Mouse (Mus musculus) left cerebral cortex, adult 18-20 months (tissue): Measurements from ENCODE around the gene Sapcd1. TPM values are rescaled to one million over a fixed set of nuclear protein-coding genes. Genes with fewer than 3 reads are reported as not detected.
A peak's percentile ranks its signal among the peaks of the same experiment; 100 is the strongest.

ENCODE experiments used
- DNase-seq, 2 experiments: peaks; one replicate each; pipeline ENCODE4 v3.0.0; 2021 to 2022; ENCODE audit warnings: low spot score in 2 of 2, mixed read lengths in 1 of 2
- total RNA-seq, 2 experiments: library from RNA; stranded (reverse); gene quantifications; 2 replicates each; pipeline ENCODE4 v1.2.3; 2021

The Sapcd1 gene
- total RNA-seq, 2 experiments from 2014 or later, result not detected

- DNase-seq, result no peak
Measured at GRCm38 (mm10) chr17:35031880-35032279, 4.1 kb upstream of the Sapcd1 start.

- DNase-seq, result no peak
Measured at GRCm38 (mm10) chr17:35031272-35031671, 3.5 kb upstream of the Sapcd1 start.

GRCm38 (mm10) chr17:35029691-35030532 lies 2.1 kb upstream of the Sapcd1 start:
- DNase-seq, result no peak

GRCm38 (mm10) chr17:35028315-35028714 lies 499 bp upstream of the Sapcd1 start:
- DNase-seq, result no peak

- DNase-seq, result no peak
Measured at GRCm38 (mm10) chr17:35026206-35026605, 1.6 kb downstream of the Sapcd1 start.

GRCm38 (mm10) chr17:35024691-35025488 lies 2.9 kb downstream of the Sapcd1 start:
- DNase-seq, result no peak

- no peak for DNase-seq
Measured at GRCm38 (mm10) chr17:35024261-35024660, 3.6 kb downstream of the Sapcd1 start.

- DNase-seq, result no peak
Measured at GRCm38 (mm10) chr17:35023756-35024155, 4.1 kb downstream of the Sapcd1 start.

- no peak for DNase-seq
Measured at GRCm38 (mm10) chr17:35023221-35023620, 4.6 kb downstream of the Sapcd1 start.

GRCm38 (mm10) chr17:35022541-35023060 lies 5.2 kb downstream of the Sapcd1 start:
- no peak for DNase-seq

GRCm38 (mm10) chr17:35021842-35022477 lies 5.9 kb downstream of the Sapcd1 start:
- no peak for DNase-seq

- peak; percentile 85 to 93 for DNase-seq
Measured at GRCm38 (mm10) chr17:35021163-35021808, 6.5 kb downstream of the Sapcd1 start.

GRCm38 (mm10) chr17:35020551-35020950 lies 7.3 kb downstream of the Sapcd1 start:
- DNase-seq, result no peak

- DNase-seq, result no peak
Measured at GRCm38 (mm10) chr17:35019894-35020293, 7.9 kb downstream of the Sapcd1 start.

- no peak for DNase-seq
Measured at GRCm38 (mm10) chr17:35018171-35018570, 9.6 kb downstream of the Sapcd1 start.

- DNase-seq, result no peak
Measured at GRCm38 (mm10) chr17:35017706-35018030, 10.1 kb downstream of the Sapcd1 start.

- DNase-seq, result no peak
Measured at GRCm38 (mm10) chr17:35016791-35017705, 10.8 kb downstream of the Sapcd1 start.

GRCm38 (mm10) chr17:35016376-35016775 lies 11.4 kb downstream of the Sapcd1 start, which contains the start of gene Vwa7:
Gene Vwa7, plus strand, starts transcription at chr17:35016579.
- no peak for DNase-seq

- DNase-seq, result no peak
Measured at GRCm38 (mm10) chr17:35015296-35015695, 12.5 kb downstream of the Sapcd1 start.

- no peak for DNase-seq
Measured at GRCm38 (mm10) chr17:35013221-35013620, 14.6 kb downstream of the Sapcd1 start.
